Mouse (Mus musculus) ovary, postnatal 14 days (tissue): ENCODE data around the gene Gm44805.

Experiments
- DNase-seq: peaks from one replicate; pipeline ENCODE4 v3.0.0; 2022; ENCODE audit warnings: low spot score

Gm44805 gene

DNA sequence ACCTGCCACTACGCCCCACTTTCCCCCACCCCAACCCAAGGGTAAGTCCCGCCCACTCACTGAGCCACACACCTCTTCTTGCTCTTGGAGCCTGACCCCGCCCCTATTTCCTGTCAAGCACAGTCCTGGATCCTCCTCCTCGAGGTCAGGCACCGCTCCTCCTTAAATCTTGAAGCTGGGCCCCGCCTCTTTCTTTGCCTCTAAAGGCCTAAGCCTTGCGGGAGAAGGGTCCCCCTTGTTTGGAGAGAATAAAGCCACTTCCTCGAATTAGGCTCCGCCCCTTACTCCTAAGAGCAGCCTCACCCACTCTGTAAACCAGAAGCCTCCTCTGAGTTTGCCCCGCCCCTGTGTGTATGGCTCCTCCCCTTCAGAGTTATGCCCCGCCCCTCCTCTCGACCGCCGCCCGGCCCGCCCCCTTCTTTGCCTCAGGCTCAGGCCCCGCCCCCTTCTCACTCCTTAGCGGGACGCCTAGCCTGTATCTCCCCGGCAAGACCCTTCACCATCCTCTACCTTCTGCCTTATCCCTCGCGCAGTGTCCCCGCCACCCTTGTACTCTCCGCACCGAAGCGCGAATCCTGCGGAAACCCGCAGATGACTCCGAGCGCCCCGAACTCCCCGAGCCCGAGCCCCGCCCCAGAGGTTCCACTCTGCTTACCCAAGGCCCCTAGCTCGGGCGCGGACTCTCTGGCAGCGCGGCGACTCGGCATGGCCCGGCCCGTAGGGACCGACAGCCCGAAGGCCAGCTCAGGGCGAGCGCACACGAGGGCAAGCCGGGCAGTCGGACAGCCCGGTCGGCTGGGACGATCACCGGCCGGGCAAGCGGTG, 52.5 kb downstream of the Gm44805 start:
- peak; percentile 97 for DNase-seq

GRCm38 (mm10) chr7:19628192-19628535, 53.1 kb downstream of the Gm44805 start:
- no peak for DNase-seq

DNA sequence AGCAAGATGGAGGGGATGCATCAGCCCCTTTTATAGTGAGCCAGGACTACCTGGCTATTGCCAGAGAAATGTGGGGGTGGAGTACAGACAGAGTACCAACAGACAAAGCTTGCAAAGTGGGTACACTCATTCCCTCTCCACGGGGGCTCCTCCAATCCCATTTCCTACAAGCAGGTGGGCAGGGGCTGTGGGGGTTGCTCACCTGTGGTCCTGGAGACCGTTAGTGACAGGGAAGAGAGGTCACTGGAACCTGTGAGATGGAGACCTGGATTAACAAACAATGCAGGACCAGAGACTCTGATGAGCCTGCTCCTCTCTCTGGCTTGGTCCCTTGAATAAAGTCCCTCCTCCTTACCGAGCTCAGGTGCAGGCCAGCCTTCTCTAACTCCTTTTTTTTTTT, 53.5 kb downstream of the Gm44805 start:
- no peak for DNase-seq

DNA sequence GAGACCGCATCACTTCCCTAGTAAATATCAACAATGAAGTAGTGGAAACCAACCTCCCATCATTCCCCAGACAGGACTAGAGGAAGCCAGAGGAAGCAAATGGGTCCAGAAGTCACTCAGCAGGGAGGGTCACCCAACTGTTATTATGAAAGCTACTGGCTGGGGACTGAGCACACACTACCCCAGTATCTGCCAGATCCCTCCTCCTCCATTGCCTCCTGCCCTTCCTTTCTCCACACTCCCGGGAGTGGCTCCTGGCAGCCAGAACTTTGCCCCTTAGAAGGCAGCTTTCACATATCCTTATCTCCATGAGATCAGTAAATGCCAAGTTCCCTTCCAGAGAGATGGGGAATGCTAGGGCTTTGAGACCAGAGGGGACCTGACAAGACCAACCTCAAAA, 57.8 kb downstream of the Gm44805 start:
- no peak for DNase-seq

GRCm38 (mm10) chr7:19622241-19622640, 59.0 kb downstream of the Gm44805 start:
- DNase-seq = no peak
